In genomic region chr1:90974906-90975649, GRCm38 (mm10) we compare ENCODE assay signal across 8 mouse cellular contexts. TPM values are rescaled to one million over a fixed set of nuclear protein-coding genes. Genes with fewer than 3 reads are reported as not detected.
DNase-seq lines count a peak whose midpoint lies in the region; ATAC-seq and TF ChIP-seq lines count a peak whose summit lies in the region.

No protein-coding gene starts in this region.

- no peak overlapping the region; the same call in 1 of the 2 replicates for H3K4me2 ChIP-seq in kidney, embryonic 15.5 days
- H3K4me2 ChIP-seq in liver, embryonic 14.5 days (ENCODE audit: low read depth), result no peak overlapping the region
- H3K4me2 ChIP-seq in neural tube, embryonic 13.5 days, result peak overlapping the region; percentile 40

- ATAC-seq in kidney, embryonic 15.5 days (replicated peaks; ENCODE audit: low FRiP score), result 0 out of 2 replicates have a peak, but pooled peaks have one; percentile 46
- ATAC-seq in liver, embryonic 14.5 days (ENCODE audit: insufficient read depth), result peak; percentile 39; the same call in 1 of the 2 replicates
- ATAC-seq in neural tube, embryonic 13.5 days (ENCODE audit: low read depth), result peak; percentile 59
- ATAC-seq in activated CD4-positive, CD25-positive, alpha-beta regulatory T cell, adult 4 months, result no peak

- peaks cover 31% of the 10 kb centered on the region for H3K4me1 ChIP-seq in kidney, embryonic 15.5 days
- H3K4me1 ChIP-seq in liver, embryonic 14.5 days (replicated peaks; ENCODE audit: control insufficient read depth in 2 of 2, insufficient read depth in 2 of 2, low read length in 1 of 2), result peaks cover 0 to 2% of the 10 kb centered on the region in 2 experiments; a peak in 1 of 4 replicates
- peaks cover 37% of the 10 kb centered on the region for H3K4me1 ChIP-seq in neural tube, embryonic 13.5 days (replicated peaks)

- no peak for TF ChIP-seq CTCF in liver, embryonic 14.5 days (IDR thresholded peaks at IDR 0.05; ENCODE audit: low read depth)

- H3K27ac ChIP-seq in kidney, embryonic 15.5 days, result no peak overlapping the region
- H3K27ac ChIP-seq in liver, embryonic 14.5 days, result no peak overlapping the region
- no peak overlapping the region; the same call in 1 of the 2 replicates for H3K27ac ChIP-seq in neural tube, embryonic 13.5 days (replicated peaks)

- TF ChIP-seq EP300 in liver, embryonic 14.5 days (IDR thresholded peaks at IDR 0.05; ENCODE audit: low read depth), result no peak

- no peaks in the 10 kb centered on the region for H3K9me3 ChIP-seq in kidney, embryonic 15.5 days (replicated peaks)
- H3K9me3 ChIP-seq in liver, embryonic 14.5 days (ENCODE audit: control insufficient read depth, low read length), result no peaks in the 10 kb centered on the region
- no peaks in the 10 kb centered on the region for H3K9me3 ChIP-seq in neural tube, embryonic 13.5 days

- WGBS in kidney, embryonic 15.5 days, result 31% methylated on average over 12 of the region's 12 CpGs
- WGBS in liver, embryonic 14.5 days (ENCODE audit: insufficient replicate concordance), result 15% methylated on average over 12 of the region's 12 CpGs
- WGBS in neural tube, embryonic 13.5 days, result 6% methylated on average over 12 of the region's 12 CpGs

- H3K27me3 ChIP-seq in kidney, embryonic 15.5 days, result peaks cover 14% of the 10 kb centered on the region
- no peaks in the 10 kb centered on the region for H3K27me3 ChIP-seq in liver, embryonic 14.5 days (ENCODE audit: control insufficient read depth, insufficient read depth, low read length)
- no peaks in the 10 kb centered on the region for H3K27me3 ChIP-seq in neural tube, embryonic 13.5 days

- H3K9ac ChIP-seq in kidney, embryonic 15.5 days, result no peak overlapping the region
- no peak overlapping the region for H3K9ac ChIP-seq in liver, embryonic 14.5 days (replicated peaks)
- peak overlapping the region; percentile 41 for H3K9ac ChIP-seq in neural tube, embryonic 13.5 days

- peak; percentile 10 to 22 for DNase-seq in cerebellum, adult 18-20 months
- no peak for DNase-seq in cerebellum, postnatal 4 days (ENCODE audit: low spot score in 2 of 2)
- peak; percentile 73 for DNase-seq in embryo, embryonic 9.5 days (ENCODE audit: extremely low spot score)
- DNase-seq in heart, adult 11 months, result peak; percentile 98
- DNase-seq in liver, embryonic 14.5 days (ENCODE audit: low read depth in 3 of 3, low spot score in 3 of 3), result peak in 1 of 3 experiments; percentile 20

- H3K4me3 ChIP-seq in kidney, embryonic 15.5 days (replicated peaks), result no peak overlapping the region
- H3K4me3 ChIP-seq in liver, embryonic 14.5 days (ENCODE audit: insufficient read depth in 1 of 2, low read depth in 2 of 2, low read length in 2 of 2), result no peak overlapping the region
- H3K4me3 ChIP-seq in neural tube, embryonic 13.5 days, result peak overlapping the region; percentile 4; the same call in 1 of the 2 replicates

- H3K36me3 ChIP-seq in kidney, embryonic 15.5 days, result no peaks in the 10 kb centered on the region
- H3K36me3 ChIP-seq in liver, embryonic 14.5 days (replicated peaks; ENCODE audit: control insufficient read depth, insufficient read depth, low read depth), result no peaks in the 10 kb centered on the region
- no peaks in the 10 kb centered on the region for H3K36me3 ChIP-seq in neural tube, embryonic 13.5 days

RNA-seq across cellular contexts. Expression of gene Rab17, which starts 5.6 kb away (rescaled TPM):
- 8.3 and 9.6 TPM in 2 replicates for polyA plus RNA-seq in kidney, embryonic 15.5 days (2015; fragmentation: Nextera tagmentation; extraction: Ambion mirVana)
- polyA plus RNA-seq in liver, embryonic 14.5 days (2012; rRNA removed), result 1.4 and 1.8 TPM in 2 replicates
- polyA plus RNA-seq in liver, embryonic 14.5 days (2014; fragmentation: Nextera tagmentation; extraction: Ambion mirVana), result 3.9 and 4.2 TPM in 2 replicates
- polyA plus RNA-seq in neural tube, embryonic 13.5 days (2015; fragmentation: Nextera tagmentation; extraction: Ambion mirVana), result 0.17 and 0.21 TPM in 2 replicates
- not detected for polyA plus RNA-seq in activated CD4-positive, CD25-positive, alpha-beta regulatory T cell, adult 4 months (2017; shearing (Covaris generic))

RNA-seq across cellular contexts. Expression of gene Prlh, which starts 22.2 kb away (rescaled TPM):
- polyA plus RNA-seq in kidney, embryonic 15.5 days (2015; fragmentation: Nextera tagmentation; extraction: Ambion mirVana), result not detected in 2 replicates
- not detected in 2 replicates for polyA plus RNA-seq in liver, embryonic 14.5 days (2012; rRNA removed)
- not detected in 2 replicates for polyA plus RNA-seq in liver, embryonic 14.5 days (2014; fragmentation: Nextera tagmentation; extraction: Ambion mirVana)
- polyA plus RNA-seq in neural tube, embryonic 13.5 days (2015; fragmentation: Nextera tagmentation; extraction: Ambion mirVana), result not detected in 2 replicates
- not detected for polyA plus RNA-seq in activated CD4-positive, CD25-positive, alpha-beta regulatory T cell, adult 4 months (2017; shearing (Covaris generic))

RNA-seq across cellular contexts. Expression of gene Lrrfip1, which starts 23.5 kb away (rescaled TPM):
- 42.6 and 43.9 TPM in 2 replicates for polyA plus RNA-seq in kidney, embryonic 15.5 days (2015; fragmentation: Nextera tagmentation; extraction: Ambion mirVana)
- 4.6 and 9.4 TPM in 2 replicates for polyA plus RNA-seq in liver, embryonic 14.5 days (2012; rRNA removed)
- polyA plus RNA-seq in liver, embryonic 14.5 days (2014; fragmentation: Nextera tagmentation; extraction: Ambion mirVana), result 10.0 and 12.5 TPM in 2 replicates
- polyA plus RNA-seq in neural tube, embryonic 13.5 days (2015; fragmentation: Nextera tagmentation; extraction: Ambion mirVana), result 33.7 and 34.6 TPM in 2 replicates
- polyA plus RNA-seq in activated CD4-positive, CD25-positive, alpha-beta regulatory T cell, adult 4 months (2017; shearing (Covaris generic)), result 100 to 1,000 TPM; 176 to 194 TPM

Comparison
In these comparisons a context has a peak if more than half of its experiments do, and no peak if none do; other contexts are left out.
1. DNase-seq: peak in cerebellum, adult 18-20 months (2 of 2), embryo, embryonic 9.5 days (single experiment) and heart, adult 11 months (single experiment); none in cerebellum, postnatal 4 days (0 of 2).